Mouse (Mus musculus) B cell, adult 2 months (primary cell): ENCODE measurements around the gene Msh6.
"Not testable (repeated sequence)": the region's sequence is repeated elsewhere in the genome, so short reads cannot be mapped to it uniquely, and the experiment has no call there.

Source experiments
- DNase-seq, 2 experiments: peaks; one replicate each; pipeline ENCODE4 v3.0.0; 2022

Gene Msh6

DNA sequence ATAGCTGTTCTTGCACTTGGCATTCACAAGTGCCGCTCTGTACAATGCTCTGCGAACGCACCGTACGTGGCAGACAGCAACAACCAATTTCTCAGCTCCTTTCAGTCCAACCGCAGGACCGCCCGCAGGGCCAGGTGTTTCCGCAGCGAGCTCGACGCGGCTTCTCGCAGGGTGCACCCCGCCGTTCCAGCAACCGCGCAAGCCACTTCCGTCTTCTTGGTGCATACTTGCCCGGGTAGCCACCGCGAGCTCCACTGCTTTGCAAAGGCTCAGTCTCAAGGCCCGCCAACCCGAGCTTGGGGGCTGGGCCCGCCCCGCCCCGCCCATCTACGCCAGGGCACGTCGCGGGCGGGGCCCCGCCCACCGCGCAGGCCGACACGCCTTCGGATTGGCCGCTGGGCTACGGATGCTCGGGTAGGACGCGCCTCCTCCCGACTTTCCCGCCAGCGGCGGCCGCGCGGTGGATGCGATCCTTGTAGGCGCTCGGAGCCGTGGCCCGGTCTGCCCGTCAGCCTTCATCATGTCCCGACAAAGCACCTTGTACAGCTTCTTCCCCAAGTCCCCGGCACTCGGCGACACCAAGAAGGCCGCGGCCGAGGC, at the start of gene Msh6:
Msh6 (plus strand) TSS at position 434 of the 600 bp plus-strand sequence.
- DNase-seq: peak; percentile 92 to 94

DNA sequence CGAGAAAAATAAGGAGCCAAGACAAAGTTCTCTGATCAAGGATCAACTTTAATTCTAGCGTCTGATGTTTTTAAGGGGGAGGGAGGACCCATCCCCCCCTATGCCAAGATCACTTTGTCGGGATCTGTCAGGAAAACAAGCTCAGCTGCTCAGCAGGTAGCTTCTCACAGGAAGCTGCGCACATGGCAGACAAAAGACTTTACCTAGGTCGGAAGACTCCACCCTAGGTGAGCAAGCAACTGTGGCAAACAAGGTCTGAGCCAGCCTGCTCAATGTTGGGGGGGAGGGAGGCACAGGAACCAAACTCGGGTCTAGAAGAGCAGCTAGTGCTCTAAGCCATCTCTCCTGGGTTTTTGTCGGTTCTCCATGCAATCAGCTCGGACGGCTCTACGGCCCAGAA, 40.5 kb upstream of the Msh6 start:
- DNase-seq: no peak

GRCm38 (mm10) chr17:87934736-87935135, 40.1 kb upstream of the Msh6 start:
- DNase-seq: no peak

DNA sequence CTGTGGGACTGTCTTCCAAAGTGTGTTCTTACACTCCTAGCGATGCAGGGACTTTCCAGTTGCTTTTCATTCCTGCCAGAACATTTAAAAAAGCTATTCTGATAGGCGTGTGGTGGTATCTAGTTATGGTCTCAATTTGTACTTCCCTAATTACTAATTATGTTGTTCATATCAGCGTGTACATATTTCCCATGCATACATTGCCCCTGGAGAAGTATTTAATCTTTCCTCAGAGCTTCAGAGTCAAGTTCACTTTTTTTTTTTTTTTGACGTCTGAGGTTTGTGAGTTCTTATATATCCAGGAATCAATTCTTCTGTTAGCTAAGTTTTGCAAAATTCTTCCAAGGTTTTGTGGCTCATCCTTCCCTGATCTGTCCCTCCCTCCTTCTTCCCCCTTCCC, 38.7 kb upstream of the Msh6 start:
- DNase-seq: no peak

- DNase-seq: peak; percentile 84 to 85
Measured at GRCm38 (mm10) chr17:87948965-87949584, 25.8 kb upstream of the Msh6 start.

DNA sequence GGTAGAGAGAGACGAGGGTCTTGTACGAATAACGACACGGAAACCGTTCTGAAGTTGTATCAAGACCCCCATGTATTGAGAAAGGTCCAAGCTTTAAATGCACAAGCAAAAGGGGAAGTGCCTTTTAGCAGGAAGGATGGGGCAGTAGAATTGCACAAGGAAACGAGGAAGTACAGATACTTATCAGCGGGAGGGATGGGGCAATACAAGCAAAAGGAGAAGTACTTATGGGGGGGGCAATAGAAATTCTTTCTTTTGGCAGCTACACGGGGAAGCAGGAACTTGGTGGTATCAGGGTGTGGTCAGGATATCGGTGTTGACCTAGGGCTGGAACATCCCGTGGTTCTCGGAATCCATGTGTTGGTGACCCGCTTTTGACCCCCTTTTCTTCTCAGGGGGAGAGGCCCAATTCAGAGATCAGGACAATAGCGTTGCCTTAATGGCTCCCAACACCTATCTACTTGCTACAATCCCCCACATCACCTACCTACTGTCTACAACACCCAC, 20.2 kb upstream of the Msh6 start:
- peak; percentile 19 to 31 for DNase-seq

DNA sequence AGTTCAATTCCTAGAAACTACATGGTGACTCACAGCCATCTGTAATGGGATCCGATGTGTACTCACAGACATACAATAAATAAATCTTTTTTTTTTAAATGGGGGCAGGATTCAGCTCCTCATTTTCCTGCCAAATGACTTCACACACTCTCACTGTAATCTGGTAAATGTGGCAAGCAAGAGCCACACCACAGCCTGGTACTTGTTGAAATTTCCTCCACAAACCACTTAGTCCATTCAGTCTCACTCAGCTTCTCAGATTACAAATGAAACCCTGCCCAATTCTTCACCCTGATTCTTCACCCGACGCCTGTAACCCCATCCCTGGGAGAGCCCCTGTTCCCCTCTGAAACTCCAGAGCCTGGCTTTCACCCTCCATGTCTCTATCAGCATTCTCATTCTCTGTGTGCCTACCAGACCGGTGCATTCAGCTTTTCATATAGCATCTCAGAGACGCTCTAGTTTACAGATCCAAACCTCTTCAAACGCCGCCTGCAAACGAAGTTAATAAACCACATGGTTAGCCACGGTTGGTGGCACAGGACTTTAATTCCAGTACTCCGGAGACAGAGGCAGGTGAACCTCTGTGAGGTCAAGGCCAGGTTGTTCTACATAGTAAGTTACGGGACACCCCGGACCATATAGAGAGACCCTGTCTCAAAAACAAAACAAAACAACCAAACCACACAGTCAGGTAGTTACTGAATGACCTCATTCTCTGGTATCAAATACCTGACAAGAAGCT, 17.6 kb upstream of the Msh6 start:
- no peak for DNase-seq

GRCm38 (mm10) chr17:87958283-87958682, 16.6 kb upstream of the Msh6 start:
- DNase-seq: peak; percentile 17 to 26

- not testable (repeated sequence) for DNase-seq
Measured at GRCm38 (mm10) chr17:87959406-87959805, 15.5 kb upstream of the Msh6 start.

DNA sequence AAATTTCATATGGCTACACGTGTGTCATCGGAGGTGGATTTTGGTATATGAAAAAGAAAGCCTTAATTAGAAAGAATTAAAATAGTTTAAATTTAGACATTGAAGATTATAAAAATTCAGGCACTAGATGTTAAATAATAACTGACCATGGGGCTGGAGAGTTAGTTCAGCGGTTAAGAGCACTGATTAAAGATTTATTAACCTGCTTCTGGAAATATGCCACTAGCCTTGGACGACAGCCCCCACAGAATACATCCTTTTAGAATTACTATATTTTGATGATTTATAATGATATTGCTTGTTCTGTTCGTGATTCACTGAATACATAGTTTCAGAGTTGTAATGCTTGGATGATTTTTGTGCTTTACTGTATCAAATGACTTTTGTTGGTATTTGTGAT, 14.9 kb upstream of the Msh6 start:
- DNase-seq: not testable (repeated sequence)

GRCm38 (mm10) chr17:87963081-87964075, 11.5 kb upstream of the Msh6 start:
- no peak for DNase-seq

- not testable (repeated sequence) for DNase-seq
Measured at GRCm38 (mm10) chr17:87968483-87968926, 6.4 kb upstream of the Msh6 start.

GRCm38 (mm10) chr17:87971696-87972591, 2.9 kb upstream of the Msh6 start:
- peak; percentile 65 to 78 for DNase-seq

DNA sequence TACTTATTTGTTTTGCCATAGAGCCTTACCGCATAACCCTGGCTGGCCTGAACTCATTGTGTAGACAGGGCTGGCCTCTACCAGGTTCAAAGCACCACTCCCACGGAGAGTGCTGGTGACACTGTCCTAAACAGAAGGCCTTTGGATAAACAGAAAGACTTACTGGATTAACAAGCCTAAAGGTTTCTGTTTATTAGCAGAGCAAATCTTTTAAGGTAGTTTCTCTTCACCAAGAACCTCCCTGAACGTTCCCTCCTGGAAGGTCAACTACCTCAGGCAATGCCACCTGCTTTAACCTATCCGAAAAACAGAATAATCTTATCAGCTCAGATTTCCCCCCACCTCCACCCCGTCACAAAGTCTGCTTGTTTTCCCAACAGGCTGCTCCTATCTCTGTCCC, 2.0 kb upstream of the Msh6 start:
- DNase-seq: no peak

GRCm38 (mm10) chr17:87973261-87974167, 1.3 kb upstream of the Msh6 start:
- DNase-seq: no peak

GRCm38 (mm10) chr17:87975229-87975853, 479 bp downstream of the Msh6 start:
- peak in 1 of 2 experiments; percentile 49 for DNase-seq

DNA sequence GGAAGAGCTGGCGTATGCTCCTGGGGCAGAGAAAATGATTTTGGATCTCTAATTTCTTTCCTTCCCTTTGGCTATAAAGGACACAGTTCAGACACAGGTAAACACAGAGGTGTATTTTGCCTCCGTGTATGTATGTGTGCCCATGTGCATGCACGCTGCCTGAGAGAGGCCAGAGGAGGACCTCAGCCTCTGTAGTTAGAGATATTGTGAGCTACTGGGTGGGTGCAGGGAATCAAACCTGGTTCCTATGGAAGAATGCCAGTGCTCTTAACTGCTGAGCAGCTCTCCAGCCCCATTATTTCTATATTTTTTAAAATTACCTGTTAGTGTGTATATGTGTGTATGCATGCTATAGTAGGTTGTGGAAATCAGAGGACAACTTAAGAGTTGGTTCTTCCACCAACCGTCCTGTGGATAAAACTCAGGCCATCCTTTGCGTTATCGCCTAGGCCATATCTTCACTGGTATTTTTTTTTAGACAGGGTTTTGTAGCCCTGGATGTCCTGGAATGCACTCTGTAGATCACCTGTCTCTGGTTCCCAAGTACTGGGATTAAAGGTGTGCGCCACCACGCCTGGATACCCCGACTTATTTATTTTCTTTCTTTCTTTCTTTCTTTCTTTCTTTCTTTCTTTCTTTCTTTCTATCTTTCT, 1.4 kb downstream of the Msh6 start:
- no peak for DNase-seq

GRCm38 (mm10) chr17:87976927-87977326, 2.1 kb downstream of the Msh6 start:
- not testable (repeated sequence) for DNase-seq

- not testable (repeated sequence) for DNase-seq
Measured at GRCm38 (mm10) chr17:87979696-87980095, 4.8 kb downstream of the Msh6 start.
